Mouse (Mus musculus): ENCODE data around the gene Dtx2.

Gene Dtx2

DNA sequence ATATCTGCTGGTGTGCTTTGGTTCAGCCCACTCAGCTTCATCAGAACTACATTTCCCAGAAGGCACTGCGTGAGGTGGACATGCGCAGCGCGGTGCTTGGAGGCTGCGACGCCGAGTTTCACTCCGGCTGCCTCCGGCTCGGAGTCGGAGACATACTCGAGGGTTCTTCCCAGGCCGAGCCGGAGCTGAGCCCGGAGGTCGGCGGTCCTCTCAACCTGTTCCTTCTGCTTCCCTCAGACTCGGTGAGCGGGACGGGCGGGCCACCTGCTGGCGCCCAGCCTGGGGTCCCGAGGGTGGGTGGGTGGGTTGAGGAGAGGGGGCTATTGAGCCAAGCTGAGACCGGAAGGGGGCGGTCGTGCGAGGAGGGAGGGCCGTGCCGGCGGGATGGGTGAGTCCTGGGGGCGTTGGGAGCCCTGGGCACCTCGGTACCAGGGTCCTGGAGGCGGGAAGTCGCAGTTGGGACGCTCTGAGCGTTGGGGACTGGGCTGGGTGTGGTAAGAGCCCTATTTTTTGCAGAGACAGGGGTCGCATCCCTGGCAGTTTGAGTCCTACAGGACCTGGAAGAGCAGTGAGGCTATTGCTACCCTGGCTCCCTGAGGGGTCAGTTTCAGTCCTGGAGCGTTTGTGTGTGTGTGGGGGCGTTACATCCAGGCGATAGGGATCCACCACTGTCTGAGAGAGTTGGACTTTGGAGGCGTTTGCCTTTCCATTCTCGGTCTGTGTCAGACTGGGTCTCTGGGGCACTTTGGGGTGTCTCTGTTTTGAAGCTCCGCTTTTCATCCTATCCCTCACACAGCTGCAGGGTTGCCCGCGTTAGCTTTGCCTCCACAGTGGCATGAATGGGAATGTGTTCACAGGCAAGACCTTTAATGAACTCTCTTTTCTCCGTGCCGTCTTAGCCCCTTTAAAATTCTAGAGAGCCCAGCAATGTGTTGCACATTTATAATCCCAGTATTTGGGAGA is at the start of gene Dtx2:
Gene Dtx2 (plus strand): TSS at position 76 of the 963 bp plus-strand sequence.
- peak; percentile 73 for DNase-seq (ENCODE audit: low spot score)

DNA sequence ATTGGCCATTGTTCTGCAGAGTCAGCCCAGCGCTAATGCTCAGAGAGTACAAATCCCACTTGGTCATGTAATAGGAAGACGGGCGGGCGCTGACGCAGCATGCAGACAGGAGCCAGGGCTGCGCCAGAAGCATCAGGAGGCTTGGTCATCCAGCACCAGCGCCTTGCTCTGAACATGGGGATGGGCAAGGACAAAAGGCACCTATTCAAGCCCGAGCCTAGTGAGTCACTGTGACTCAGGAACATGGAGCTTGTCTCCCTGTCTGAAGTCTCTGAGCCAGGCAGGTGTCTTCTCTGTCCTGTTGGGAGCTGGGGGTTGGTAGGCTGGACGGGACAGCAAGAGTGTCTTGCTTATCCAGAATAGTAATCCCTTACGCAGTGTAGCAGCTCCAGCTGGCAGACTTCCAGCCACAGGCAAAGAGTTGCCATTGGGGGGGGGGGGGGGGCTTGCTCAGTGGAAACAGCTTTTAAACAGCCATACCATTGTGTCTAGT is 48.6 kb upstream of the Dtx2 start:
- no peak for DNase-seq (ENCODE audit: low spot score)

DNA sequence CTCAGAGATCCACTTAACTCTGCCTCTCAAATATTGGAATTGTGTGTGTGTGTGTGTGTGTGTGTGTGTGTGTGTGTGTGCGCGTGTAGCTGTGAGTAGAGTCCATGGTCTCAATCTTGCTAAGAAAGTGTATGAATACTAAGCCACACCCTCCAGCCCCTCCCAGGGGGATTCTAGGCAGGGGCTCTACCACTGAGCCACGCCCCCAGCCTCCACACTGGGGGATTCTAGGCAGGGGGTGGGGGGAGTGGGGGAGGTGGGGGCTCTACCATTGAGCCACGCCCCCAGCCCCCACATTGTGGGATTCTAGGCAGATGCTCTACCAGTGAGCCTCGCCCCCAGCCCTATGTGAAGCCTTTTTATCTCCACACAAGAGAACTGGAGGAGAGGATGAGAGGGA is 48.0 kb upstream of the Dtx2 start:
- DNase-seq (ENCODE audit: low spot score), result no peak

DNA sequence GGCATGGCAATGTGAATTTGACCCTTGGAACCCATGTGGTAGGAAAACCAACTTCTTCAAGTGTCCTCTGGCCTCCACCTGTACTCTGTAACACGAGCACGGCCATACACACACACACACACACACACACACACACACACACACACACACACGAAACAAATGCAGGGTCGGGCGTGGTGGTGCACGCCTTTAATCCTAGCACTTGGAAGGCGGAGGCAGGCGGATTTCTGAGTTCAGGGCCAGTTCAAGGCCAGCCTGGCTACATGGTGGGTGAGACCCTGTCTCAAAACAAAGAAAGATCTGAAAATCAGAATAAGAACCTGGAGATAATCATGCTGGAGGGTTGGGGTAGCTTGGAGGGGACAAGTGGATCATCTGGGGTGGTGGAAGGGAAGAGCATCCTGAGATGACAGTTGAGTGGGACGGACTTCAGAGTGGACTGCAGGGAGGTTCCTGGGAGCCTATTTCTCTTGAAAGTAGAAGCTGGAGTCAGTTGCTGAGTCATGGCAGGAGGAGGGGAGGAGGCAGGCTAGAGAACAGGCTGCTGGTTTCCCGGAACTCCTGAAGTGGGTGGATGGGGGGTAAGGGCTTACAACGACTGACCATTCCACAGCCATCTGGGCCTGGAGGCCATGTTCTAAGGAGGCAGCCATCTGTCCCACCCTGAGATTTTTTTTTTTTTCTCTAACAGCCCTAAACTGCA is 43.7 kb upstream of the Dtx2 start:
- DNase-seq (ENCODE audit: low spot score), result no peak

DNA sequence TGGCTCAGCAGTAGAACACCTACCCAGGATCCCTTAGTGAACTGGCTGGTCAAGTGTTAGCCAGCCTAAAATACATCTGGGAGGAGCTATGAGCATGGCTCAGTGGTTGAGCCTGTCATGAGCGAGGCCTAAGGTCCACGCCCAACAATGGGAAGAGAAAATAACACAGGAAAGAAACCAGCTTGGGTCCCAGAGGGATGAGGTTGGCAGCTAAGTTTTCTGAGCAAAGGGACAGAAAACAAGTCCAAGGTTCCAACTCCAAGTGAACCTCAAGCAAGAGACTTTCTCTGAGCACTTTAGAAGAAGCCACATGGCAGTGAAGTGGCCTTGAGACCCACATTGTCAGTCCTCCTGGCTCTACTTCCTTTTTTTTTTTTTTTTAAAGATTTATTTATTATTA is 42.9 kb upstream of the Dtx2 start:
- no peak for DNase-seq (ENCODE audit: low spot score)

DNA sequence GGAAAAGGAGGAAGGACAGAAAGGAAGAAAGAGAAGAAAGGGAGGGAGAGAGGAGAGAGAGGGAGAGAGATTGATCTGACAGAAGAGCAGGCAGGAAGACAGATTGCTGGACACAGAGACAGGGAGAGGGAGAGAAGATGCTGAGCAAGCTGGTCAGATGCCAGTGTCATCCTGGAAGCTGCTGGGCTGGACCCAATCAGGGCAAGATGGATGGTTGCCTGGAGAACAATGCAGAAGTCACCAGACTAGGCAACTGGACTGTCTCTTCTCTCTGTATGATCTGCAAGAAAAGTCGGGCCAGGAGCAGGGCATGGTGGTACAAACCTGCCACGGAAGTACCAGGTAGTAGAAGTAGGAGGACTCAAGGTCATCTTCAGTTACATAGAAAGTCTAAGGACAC is 41.8 kb upstream of the Dtx2 start:
- no peak for DNase-seq (ENCODE audit: low spot score)

DNA sequence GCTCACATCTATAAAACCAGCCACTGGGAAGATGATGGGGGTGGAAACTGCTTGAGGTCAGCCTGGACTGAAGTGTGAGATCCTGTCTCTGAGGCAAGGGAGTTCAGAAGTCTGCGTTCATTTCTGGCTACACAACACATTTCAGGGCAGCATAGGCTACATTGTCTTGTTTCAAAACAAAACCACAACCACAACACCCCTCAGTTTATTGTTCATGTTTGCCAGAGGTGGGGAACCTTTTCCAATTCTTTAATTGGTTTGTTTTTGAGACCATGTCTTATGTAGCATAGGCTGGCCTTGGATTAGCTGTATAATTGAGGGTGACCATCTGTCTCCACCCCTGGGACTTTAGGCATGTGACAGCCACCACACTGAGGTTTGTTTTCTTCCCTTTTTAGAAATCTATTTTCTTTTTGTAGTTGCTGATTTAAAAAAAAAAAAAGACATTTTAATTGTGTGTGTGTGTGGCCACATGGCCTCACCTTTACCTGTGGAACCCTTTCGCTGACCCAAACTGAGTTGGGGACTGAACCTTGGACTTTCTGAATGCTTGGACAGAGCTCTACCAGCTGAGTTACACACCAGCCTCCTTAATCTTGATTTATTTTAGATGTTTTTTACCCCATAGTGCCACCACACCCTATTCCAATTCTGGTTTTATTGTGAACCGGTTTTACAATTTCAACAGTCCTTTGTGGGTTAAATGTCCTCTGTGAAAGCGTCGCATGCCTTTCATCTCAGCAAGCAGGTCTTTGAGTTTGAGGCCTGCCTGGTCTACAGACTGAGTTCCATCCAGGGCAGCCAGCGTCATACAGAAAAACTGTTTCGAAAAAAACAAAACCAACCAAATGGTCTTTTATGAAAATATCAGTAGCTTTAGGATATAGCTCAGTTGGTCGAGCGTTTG is 38.0 kb upstream of the Dtx2 start:
- DNase-seq (ENCODE audit: low spot score), result no peak

DNA sequence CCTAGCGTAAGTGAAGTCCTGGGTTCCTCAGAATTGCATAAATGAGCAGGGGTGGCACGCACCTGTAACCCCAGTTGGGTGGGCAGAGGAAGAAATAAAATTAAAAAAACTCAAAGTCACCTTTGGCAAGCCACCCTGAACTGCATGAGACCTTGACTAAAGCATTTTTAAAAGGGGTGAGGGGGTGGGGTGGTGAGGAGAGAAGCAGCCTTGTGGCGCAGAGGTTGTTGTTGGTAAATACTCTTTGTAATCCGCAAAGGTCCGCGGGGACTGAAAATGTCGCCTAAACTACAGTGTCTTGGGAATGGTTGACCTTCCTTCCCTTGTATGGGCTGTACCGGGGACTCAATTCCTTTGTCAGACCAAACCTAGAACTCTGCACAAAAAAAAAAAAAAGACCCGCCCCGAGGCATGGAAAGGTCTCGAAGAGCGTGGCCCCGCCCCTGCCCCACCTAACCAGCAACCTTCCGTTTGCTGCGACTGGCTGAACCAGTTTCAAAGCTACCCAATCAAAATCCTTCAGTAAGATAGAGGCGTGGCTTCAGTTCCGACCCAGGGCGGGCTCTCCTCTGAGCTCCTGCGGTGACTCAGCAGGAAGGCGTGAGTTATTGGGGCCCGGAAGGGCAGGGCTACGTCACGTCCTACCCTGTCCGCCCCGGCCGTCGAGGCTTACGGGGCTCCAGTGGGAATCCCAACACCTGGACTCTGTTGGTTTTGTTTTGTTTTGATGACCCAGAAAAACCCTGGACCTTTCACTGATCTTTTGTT is 37.2 kb upstream of the Dtx2 start:
- DNase-seq (ENCODE audit: low spot score), result peak; percentile 70

DNA sequence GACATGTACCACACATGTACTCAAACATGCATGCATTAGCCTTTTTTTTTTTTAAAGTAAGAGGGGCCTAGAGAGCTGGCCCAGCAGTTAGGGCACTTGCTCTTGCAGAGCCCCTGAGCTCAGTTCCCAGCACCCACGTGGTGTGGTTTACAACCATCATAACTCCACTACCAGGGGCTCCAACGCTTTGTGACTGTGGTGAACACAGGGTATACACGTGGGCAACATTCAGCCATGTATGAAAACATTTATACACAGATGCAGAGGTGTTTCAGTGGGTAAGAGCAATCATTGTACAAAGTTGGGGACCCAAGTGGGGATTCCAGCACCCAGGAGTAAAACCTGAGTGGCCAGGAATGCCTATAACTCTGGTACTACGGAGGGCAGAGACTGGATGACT is 36.2 kb upstream of the Dtx2 start:
- DNase-seq (ENCODE audit: low spot score), result no peak

DNA sequence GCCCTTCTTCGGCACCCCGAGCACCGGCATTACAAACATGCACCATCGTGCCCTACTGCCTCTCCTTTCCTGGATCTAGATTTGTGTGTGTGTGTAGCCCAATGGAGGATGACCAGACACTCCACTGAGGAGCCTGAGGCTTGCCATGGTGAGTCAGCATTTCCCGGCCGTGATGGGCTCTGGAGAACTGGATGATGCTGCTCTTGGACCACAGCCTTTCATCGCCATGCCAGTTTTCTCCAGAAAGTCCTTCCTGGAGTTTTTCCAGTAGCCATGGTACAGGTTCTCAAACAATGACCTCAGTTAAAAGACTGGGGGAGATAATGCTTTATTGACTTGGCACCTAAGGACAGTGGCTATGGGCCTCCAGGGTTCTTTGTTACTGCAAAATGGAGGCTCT is 34.7 kb upstream of the Dtx2 start:
- DNase-seq (ENCODE audit: low spot score), result no peak

DNA sequence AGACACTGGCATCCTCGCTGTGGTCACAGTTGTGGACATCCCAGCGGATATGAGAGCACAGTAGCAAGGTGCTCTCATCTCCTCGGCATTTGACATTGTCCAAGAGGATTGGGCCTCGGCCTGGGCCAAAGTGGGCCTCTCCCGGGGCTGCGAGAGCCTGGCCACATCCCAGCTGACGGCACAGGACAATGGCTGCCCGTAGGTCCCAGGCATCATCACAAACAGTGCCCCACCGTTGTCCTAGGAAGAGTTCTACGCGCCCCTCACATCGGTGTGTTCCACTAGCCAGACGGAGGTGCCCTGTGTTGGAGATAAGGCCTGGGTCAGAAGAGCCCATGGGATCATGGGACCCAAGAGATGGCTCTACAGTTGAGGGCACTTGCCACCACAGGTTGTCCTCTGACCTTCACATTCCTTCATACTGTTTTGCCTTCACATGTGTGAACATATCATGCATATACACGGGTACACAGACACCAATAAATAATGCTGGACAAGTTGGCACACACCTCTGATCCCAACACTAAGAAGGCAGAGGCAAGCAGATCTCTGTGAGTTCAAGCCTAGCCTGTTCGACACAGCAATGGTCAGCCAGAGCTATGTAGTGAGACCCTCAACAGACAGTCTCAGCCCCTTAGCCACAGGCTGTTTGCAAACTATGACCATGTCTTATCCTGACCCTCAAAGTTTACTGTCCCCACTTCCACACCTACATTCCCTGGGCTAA is 33.5 kb upstream of the Dtx2 start:
- no peak for DNase-seq (ENCODE audit: low spot score)

DNA sequence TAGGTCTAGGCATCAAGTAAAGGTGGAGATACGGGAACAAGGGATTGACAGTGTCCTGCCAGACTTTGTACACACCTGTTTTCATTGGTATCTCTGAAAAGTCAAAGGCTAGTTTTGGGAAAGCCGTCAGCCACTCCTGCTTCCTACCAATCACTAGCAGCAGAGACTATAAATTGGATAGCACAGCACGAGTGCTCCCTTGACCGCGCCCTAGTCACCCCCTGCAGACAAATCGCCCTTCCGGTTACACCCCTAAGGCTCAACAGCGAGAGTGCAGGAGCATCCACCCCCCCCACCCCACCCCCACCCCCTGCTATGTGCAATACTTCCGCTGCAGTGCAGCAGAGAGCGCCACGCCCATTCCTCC is 32.5 kb upstream of the Dtx2 start:
- no peak for DNase-seq (ENCODE audit: low spot score)

DNA sequence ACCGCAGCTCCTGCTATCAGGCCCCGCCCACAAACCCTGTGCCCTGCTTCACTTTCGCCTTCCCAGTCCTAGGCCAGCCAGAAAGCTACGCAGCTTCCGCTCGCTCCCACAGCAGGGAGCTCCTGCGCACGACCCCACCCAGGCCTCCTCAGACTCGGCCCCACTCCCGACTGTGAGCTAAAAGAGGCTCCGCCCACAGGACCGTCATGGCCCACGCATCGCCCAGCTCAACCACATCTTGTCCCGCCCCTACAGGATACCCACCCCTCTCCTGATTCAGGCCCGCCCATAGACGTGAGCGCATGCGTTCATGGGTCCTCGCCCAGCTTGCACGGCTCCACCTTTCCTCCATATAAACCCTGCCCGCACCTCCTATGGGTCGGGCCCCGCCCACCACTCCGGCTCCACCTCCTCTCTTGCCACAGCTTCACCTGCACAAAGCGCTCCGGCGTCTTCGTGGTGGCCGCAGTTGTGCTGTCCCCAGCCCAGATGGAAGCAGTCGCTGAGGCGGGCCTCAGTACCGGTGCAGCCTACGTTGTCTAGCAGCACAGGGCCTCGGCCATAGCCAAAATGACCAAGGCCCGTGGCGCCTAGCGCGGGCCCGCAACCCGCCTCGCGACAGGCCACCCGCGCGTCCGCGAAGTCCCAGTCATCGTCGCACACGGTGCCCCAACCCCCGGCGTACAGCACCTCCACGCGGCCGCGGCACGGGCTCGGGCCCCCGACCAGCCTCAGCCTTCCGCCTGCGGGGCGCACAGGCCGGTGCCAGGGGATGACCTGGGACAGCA is 31.9 kb upstream of the Dtx2 start:
- peak; percentile 83 for DNase-seq (ENCODE audit: low spot score)

DNA sequence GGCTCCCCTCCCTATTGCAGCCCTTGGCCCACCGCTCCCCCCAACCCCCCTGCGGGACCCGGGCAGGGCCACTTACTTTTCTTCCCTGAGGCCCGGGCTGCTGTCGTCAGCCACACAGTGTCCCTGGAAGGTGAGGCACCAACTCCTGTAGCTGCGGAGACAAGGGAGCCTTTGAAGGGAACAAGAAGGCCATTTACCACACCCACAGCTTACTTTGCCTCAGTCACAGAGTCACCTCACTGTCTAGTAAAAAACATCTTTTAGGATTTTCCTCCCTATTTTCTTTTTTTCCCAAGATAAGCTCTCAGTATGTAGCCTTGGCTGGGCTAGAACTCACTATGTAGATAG is 31.3 kb upstream of the Dtx2 start:
- DNase-seq (ENCODE audit: low spot score), result no peak

DNA sequence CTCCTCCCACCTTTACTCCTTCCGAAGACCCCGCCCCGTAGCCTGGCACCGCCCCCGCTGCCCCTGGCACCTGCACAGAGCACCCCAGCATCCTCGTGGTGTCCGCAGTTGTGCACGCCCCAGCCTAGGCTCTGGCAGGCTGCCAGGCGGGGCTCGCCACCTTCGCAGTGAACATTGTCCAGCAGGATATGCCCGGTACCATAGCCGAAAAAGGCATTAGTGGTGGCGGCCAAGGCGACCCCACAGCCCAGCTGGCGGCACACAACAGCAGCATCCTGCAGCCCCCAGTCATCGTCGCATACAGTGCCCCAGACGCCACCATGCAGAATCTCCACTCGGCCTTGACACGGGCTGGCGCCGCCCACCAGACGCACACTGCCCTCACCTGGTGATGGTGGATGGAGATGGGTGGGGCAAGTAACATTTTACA is 29.1 kb upstream of the Dtx2 start:
- peak; percentile 34 for DNase-seq (ENCODE audit: low spot score)

DNA sequence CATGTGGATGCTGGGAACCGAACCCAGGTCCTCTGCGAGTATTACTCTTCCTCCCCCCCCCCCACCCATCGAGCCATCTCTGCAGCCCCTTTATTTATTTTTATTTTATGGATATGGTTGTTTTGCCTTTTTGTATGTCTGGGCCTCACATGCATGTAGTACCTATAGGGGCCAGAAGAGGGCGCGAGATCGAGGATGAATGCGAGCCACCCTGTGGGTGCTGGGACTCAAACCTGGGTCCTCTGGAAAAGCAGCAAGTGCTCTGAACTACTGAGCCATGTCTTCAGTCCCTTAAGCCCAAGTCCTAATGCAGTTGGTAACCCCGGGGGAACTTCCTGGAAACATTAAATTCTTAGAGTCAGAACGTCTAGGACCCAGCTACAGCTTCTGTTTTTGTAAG is 27.7 kb upstream of the Dtx2 start:
- no peak for DNase-seq (ENCODE audit: low spot score)

DNA sequence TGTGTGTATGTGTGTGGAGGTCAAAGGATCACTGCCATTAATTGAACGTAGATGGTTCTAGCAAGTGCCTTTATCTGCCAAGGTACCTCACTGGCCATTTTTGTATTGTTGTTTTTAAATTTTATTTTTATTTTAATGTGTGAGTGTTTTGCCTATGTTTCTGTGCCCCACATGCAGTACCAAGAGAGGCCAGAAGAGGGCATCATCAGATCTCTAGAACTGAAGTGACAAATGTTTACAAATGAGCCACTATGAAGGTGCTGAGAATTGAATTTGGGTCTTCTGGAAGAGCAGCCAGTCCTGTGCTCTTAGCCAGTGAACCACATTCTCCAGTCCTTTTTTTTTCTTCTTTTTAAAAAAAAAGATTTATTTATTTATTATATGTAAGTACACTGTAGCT is 25.8 kb upstream of the Dtx2 start:
- DNase-seq (ENCODE audit: low spot score), result no peak

DNA sequence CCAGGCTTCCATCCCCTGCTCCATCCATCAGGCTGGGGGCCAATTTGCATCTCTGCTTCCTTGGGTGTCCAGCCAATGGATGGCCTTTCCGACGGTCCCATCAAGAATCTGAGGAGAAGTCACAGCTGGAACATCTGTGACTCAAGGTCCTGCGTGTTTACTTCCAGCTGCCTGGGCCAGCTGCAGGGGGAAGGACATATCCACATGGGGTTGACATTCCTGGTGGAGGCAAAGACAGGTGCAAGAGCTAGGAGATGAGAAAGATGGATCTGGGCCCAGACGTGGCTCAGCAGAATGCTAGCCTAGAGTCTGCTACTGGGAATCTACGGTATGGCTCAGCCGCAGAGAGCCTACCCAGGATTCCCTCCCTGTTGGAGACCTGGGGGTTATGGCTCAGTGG is 24.4 kb upstream of the Dtx2 start:
- DNase-seq (ENCODE audit: low spot score), result no peak

DNA sequence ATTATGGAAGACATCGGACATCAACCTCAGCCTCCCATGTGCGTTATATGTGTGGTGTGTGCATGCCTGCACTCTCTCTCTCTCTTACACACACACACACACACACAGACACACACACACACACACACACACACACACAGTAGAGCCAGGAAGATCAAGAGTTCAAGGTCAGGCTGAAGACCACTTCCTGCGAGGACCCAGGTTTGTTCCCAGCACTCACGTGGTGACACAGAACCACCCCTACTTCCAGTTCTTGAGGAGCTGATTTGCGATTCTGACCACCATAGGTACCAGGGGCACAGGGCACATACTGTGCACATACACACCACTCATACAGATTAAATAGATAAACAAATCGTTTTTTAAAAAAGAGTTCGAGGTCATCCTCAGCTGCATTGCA is 22.7 kb upstream of the Dtx2 start:
- no peak for DNase-seq (ENCODE audit: low spot score)

DNA sequence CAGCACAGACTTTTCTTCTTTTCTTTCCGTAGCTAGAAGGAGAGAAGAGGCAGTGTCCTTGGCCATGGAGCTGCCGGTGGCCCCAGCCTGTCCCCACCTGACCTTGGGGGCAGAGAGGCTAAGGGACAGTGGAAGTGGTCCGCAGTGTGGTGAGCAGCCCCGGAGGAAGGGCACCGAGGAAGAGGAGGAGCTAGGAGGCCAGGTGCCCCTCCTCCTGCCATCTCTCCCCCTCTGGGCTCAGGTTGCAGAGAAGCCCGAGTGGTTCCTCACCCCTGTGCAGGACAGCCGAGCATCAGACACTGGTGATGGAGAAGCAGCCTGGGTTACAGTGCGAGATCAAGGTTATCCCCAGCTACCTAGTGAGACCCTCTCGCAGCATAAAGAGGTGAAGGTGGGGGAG is 20.2 kb upstream of the Dtx2 start, which contains the start of gene Ssc4d:
Gene Ssc4d (minus strand): TSS at position 167 of the 400 bp plus-strand sequence.
- no peak for DNase-seq (ENCODE audit: low spot score)
